Mouse (Mus musculus) T-helper 1 cell (primary cell): ENCODE results near the gene Git1.
"Not testable (repeated sequence)": the region's sequence is repeated elsewhere in the genome, so short reads cannot be mapped to it uniquely, and the experiment has no call there.

ENCODE experiments used
- in situ Hi-C: fragments of 300-600 bp; cut with MboI, MseI; formaldehyde crosslinking; loops from one replicate; pipeline ENCODE4 v1.15.1; 2025; ENCODE audit warnings: high pct_unique_total_duplicates

The Git1 gene

DNA sequence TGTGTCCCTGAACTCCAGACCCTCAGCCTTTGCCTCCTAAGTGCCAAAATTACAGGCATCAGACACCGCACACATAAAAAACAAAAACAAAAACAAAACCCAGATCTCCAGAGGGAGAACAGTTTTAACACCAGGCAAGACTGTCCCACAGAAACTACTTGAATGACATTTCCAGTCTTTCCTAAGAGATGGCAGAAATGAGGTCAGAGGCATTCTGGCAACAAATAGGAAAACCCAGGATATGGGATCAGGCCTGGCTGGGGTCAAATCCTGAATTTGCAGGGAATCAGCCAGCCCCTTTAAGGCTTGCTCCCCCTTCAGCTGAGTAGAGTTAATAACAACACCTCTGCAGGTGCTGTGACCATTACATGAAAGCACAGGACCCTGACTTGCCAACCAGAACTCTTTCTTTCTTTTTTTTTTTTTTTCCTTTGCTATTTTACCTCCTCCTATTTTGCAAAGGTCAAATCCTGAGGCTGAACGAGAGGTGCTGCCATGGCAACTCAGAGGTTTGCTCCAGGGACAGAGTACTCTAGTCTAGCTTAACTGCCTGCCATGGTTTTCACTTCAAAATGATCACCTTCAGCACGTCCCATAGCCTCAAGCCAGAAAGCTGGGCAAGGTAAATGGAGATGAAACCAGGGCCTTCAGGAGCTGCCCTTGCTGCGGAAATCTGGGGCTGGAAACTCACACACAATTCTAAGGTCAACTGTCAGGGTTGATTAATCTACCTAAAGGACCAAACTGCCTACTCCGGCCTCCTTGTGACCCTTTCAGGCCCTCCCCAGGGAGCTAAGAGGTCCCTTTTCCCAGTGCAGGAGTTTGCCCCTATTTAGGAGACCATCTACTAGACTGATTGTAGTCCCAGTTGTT, 23.4 kb downstream of the Git1 start:
- in situ Hi-C loops: no loop called here

- in situ Hi-C loops: no loop called here
Observed at GRCm38 (mm10) chr11:77518051-77518798, 24.9 kb downstream of the Git1 start.

DNA sequence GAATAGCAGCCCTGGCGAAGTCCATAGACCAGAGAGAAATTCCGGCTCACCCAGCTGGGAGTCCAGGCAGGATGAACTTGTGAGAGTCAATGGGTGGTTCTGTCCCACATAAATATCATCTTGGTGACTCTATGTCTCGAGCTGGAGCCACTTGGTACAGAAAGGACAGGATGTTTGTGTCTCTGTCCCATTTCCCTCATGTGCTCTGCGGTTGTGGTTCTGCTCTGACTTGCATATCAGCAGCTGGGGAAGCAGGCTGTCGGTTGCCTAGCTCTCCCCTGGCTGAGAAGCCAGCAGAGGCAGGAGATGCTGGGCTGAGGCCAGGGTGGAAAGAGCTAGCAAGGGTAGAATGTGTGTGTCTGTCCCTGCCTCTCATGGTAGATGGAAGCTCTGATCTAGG, 25.7 kb downstream of the Git1 start, which contains the start of gene Gm10392:
Gene Gm10392 (minus strand): TSS at position 156 of the 400 bp plus-strand sequence.
- in situ Hi-C loops: no loop called here

DNA sequence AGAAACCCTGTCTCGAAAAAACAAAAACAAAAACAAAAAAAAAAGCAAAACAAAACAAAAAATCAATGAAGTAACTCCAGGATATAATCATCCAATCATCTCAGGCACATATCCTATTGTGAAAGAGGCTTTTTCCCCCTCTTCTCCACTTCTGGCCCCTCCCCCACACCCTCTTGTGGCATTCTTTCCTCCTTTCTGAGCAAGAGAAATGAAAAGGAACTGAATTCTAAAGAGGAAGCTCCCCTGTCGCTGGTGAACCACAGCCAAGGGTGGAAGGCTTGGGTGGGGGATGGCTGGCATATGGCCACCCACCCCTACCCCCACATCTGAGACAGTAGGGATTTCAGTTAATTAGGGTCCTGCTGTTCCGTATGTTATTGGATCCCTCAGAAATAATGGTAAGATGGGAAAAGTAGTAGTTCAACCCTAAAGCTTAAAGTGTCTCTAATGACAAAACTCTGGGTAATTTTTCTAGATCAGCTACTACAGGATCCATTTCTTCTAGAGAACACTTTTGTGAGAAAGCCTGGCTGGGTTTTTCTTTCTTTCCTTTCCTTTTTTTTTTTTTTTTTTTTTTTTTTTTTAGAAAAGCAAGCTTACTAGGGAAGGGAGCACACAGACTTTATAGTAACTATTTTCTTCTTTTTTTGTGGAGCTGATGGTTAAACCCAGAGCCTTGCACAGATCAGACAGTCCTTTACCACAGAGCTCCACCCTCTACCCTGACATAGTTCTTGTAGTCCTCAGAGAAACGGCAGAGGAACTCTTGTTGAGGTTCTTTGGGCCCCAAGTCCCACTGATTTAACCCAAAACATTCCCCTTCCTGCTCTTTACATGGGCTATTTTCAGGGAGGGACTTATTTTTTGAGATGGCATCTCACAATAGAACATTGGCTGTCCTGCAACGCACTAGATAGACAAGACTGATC, 27.5 kb downstream of the Git1 start:
- in situ Hi-C loops: no loop called here

DNA sequence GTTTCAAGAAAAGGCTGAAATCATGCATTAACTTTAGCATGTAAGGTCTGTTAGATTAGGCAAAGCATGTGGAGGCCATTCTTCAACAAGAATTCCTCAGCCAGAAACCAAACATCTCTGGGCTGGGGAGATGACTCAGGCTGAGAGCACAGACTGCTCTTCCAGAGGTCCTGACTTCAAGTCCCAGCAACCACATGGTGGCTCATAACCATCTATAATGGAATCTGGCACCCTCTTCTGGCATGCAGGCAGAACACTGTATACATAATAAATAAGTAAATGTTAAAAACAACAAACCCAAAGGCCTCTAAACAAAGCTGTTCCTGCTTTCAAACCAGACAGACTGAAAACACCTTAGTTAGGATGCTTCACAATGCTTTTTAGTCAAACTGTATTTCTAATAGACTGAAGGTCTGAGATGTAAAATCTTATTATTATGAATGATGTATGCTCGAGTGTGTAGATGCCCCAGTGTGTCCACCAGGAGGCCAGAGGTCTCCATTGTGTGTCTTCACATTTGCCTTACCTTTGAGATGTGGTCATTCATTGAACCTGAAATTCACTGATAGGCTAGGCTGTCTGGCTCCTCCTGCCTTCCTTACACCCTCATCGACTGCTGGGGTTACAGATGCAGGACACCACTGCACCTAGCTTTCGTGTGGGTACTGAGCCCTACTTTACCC, 32.6 kb downstream of the Git1 start:
- in situ Hi-C loops: no loop called here

- in situ Hi-C loops: not testable (repeated sequence)
Observed at GRCm38 (mm10) chr11:77528420-77528819, 35.1 kb downstream of the Git1 start.

- in situ Hi-C loops: no loop called here
Observed at GRCm38 (mm10) chr11:77529644-77530043, 36.3 kb downstream of the Git1 start.

DNA sequence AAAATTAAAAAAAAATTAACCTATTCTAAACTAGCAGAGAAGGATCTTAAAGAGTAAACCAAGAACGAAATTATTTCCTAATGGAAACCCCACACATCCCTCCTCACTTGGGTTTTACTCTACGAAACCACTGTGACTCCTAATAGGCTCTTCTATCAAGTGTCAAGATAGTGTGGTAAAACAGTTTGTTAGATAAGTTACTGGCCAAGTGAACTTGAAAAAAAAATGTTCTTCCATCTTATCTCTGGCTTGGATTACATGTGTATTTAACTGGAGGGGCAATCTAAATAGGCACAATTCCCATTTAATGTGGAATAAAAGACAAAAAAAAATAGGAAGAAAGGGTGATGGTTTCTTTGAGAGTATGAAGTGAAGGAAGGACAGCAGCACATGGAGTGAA, 37.5 kb downstream of the Git1 start:
- in situ Hi-C loops: no loop called here

DNA sequence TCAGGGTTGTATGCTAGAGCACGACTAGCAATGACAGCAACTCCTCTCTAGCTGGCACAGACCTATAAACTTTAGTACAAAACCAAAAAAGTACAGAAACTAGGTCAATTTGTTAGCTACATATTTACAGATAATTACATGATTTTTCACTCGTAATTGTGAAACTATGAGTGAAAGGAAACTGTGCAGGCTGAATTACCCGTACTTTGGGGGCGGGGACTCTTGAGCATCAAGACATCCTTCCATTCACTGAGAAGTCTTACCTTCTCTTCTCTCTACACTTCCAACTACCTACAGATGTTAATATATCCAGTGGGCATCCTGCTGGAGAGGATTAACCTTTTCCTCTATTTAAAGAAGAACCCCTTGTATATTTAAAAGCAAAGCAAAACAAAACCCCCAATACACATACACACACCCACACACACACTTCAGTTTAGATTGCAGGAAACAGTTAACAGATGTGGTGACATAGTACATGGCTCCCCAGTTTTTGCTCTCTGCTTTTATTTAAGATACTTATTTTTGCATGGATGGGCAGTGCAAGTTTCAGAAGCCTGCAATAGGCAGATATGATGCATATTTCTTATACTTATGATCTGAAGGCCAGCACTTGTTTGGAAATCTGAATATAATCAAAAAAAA, 39.0 kb downstream of the Git1 start:
- in situ Hi-C loops: no loop called here

GRCm38 (mm10) chr11:77545261-77545660, 51.9 kb downstream of the Git1 start:
- in situ Hi-C loops: no loop called here
